8 mouse cellular contexts compared by ENCODE assay signal in the genomic region with DNA sequence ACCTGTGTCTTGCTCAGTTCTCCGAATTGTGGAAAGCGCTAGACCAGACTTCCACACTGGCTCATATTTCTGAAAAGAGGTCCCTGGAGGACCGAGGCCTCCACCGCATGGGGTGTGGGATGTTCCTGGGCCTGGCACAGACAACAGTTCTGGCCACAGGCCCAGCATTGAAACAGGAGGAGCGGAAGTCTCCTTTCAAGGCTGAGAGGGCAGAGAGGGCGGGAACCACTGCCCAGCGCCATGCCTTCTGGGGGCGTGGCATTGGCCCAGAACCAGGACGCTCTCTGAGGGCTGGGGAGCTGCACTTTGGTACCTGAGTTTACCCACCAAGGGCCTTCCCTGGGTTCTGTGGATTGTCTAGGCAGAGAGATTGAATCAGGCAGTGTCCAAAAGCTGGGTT. TPM values are rescaled to one million over a fixed set of nuclear protein-coding genes. Genes with fewer than 3 reads are reported as not detected.
A peak's percentile ranks its signal among the peaks of the same experiment; 100 is the strongest.
DNase-seq lines count a peak whose midpoint lies in the region; ATAC-seq and TF ChIP-seq lines count a peak whose summit lies in the region.

No protein-coding gene starts in this region.

- no peak overlapping the region for H3K9ac ChIP-seq in forebrain, postnatal 0 days

- intact Hi-C loops in gastrocnemius, adult 2 months (cut with DNase I), result loop anchor here (10.0 kb wide), 1 partner anchor 161 kb away; no protein-coding TSS in a partner anchor

- DNase-seq in spleen, adult 18-20 months, result peak; percentile 33 to 61
- DNase-seq in spleen, postnatal 4 days (ENCODE audit: low spot score in 2 of 2), result no peak
- DNase-seq in gastrocnemius, adult 2 months, result peak; percentile 92
- DNase-seq in kidney, adult 8-10 months, result peak; percentile 91 to 93
- peak; percentile 82 to 87 for DNase-seq in lung, postnatal 4 days
- DNase-seq in urinary bladder, postnatal 4 days (ENCODE audit: low spot score in 2 of 2), result peak; percentile 66 to 71
- no peak for DNase-seq in forebrain, postnatal 0 days
- no peak for DNase-seq in thymus, adult 2 months

- no peak overlapping the region for H3K4me2 ChIP-seq in forebrain, postnatal 0 days (ENCODE audit: low read depth)

- no peaks in the 10 kb centered on the region for H3K9me3 ChIP-seq in forebrain, postnatal 0 days (ENCODE audit: low read length)

- no peak for ATAC-seq in forebrain, postnatal 0 days

- no peak for TF ChIP-seq CTCF in gastrocnemius, adult 2 months (IDR thresholded peaks at IDR 0.05)
- no peak for TF ChIP-seq CTCF in forebrain, postnatal 0 days (IDR thresholded peaks at IDR 0.05; ENCODE audit: low read depth)
- no peak for TF ChIP-seq CTCF in thymus, adult 2 months (IDR thresholded peaks at IDR 0.05; ENCODE audit: borderline replicate concordance, control insufficient read depth, extremely low read depth, insufficient read depth, low read length, poor library complexity)

- WGBS in forebrain, postnatal 0 days, result 40% methylated on average over 9 of the region's 9 CpGs
- 77% methylated on average over 9 of the region's 9 CpGs for WGBS in thymus, adult 2 months

- H3K4me3 ChIP-seq in gastrocnemius, adult 2 months, result no peak overlapping the region
- no peak overlapping the region for H3K4me3 ChIP-seq in forebrain, postnatal 0 days (ENCODE audit: low read depth, low read length)
- H3K4me3 ChIP-seq in thymus, adult 2 months (ENCODE audit: control insufficient read depth, insufficient read depth, low read length), result no peak overlapping the region

- peak overlapping the region; percentile 29; the same call in 1 of the 2 replicates for H3K27ac ChIP-seq in gastrocnemius, adult 2 months
- H3K27ac ChIP-seq in forebrain, postnatal 0 days (ENCODE audit: low read depth, low read length), result no peak overlapping the region
- H3K27ac ChIP-seq in thymus, adult 2 months (ENCODE audit: control insufficient read depth, insufficient read depth, low read length), result no peak overlapping the region

- H3K36me3 ChIP-seq in forebrain, postnatal 0 days (ENCODE audit: insufficient read depth), result no peaks in the 10 kb centered on the region
- no peaks in the 10 kb centered on the region for H3K36me3 ChIP-seq in thymus, adult 2 months (ENCODE audit: control insufficient read depth, insufficient read depth, low read length)

- H3K4me1 ChIP-seq in forebrain, postnatal 0 days (ENCODE audit: insufficient read depth), result no peaks in the 10 kb centered on the region
- H3K4me1 ChIP-seq in thymus, adult 2 months (replicated peaks; ENCODE audit: control insufficient read depth, insufficient read depth, low read length), result peaks cover 3% of the 10 kb centered on the region

- H3K27me3 ChIP-seq in forebrain, postnatal 0 days (ENCODE audit: insufficient read depth, low read length), result no peaks in the 10 kb centered on the region
- no peaks in the 10 kb centered on the region; the same call in 1 of the 2 replicates for H3K27me3 ChIP-seq in thymus, adult 2 months (ENCODE audit: control insufficient read depth, insufficient read depth, low read length)

- TF ChIP-seq POLR2A in thymus, adult 2 months (IDR thresholded peaks at IDR 0.05; ENCODE audit: control insufficient read depth, extremely low read depth, insufficient read depth, low read length, poor library complexity), result no peak

RNA-seq across cellular contexts. Expression of a gene that starts 6.3 kb away (rescaled TPM):
- under 1 TPM in 1 of 2 experiments, not detected in 1; 0.08 TPM for total RNA-seq in gastrocnemius, adult 2 months (2021)
- total RNA-seq in forebrain, postnatal 0 days (2014; rRNA removed), result 3.4 and 7.7 TPM in 2 replicates
- polyA plus RNA-seq in forebrain, postnatal 0 days (2015; fragmentation: Nextera tagmentation; extraction: Ambion mirVana), result 0.94 and 1.5 TPM in 2 replicates
- 0.51 and 0.81 TPM in 2 replicates for polyA plus RNA-seq in thymus, adult 2 months (2012; rRNA removed)

RNA-seq across cellular contexts. Expression of a gene that starts 17.2 kb away (rescaled TPM):
- 1 to 10 TPM; 1.4 to 2.2 TPM for total RNA-seq in gastrocnemius, adult 2 months (2021)
- 179 and 192 TPM in 2 replicates for total RNA-seq in forebrain, postnatal 0 days (2014; rRNA removed)
- polyA plus RNA-seq in forebrain, postnatal 0 days (2015; fragmentation: Nextera tagmentation; extraction: Ambion mirVana), result 89.0 and 90.6 TPM in 2 replicates
- 3.7 and 4.4 TPM in 2 replicates for polyA plus RNA-seq in thymus, adult 2 months (2012; rRNA removed)

RNA-seq across cellular contexts. Expression of a gene that starts 21.1 kb away (rescaled TPM):
- total RNA-seq in gastrocnemius, adult 2 months (2021), result 10 to 100 TPM; 81.4 to 83.9 TPM
- 557 and 600 TPM in 2 replicates for total RNA-seq in forebrain, postnatal 0 days (2014; rRNA removed)
- polyA plus RNA-seq in forebrain, postnatal 0 days (2015; fragmentation: Nextera tagmentation; extraction: Ambion mirVana), result 599 and 626 TPM in 2 replicates
- polyA plus RNA-seq in thymus, adult 2 months (2012; rRNA removed), result 372 and 526 TPM in 2 replicates

RNA-seq across cellular contexts. Expression of a gene that starts 25.7 kb away (rescaled TPM):
- total RNA-seq in gastrocnemius, adult 2 months (2021), result 1 to 10 TPM; 2.4 to 3.2 TPM
- total RNA-seq in forebrain, postnatal 0 days (2014; rRNA removed), result 21.6 and 22.3 TPM in 2 replicates
- 16.7 and 17.4 TPM in 2 replicates for polyA plus RNA-seq in forebrain, postnatal 0 days (2015; fragmentation: Nextera tagmentation; extraction: Ambion mirVana)
- polyA plus RNA-seq in thymus, adult 2 months (2012; rRNA removed), result 38.8 and 45.8 TPM in 2 replicates

RNA-seq across cellular contexts. Expression of a gene that starts 31.8 kb away (rescaled TPM):
- total RNA-seq in gastrocnemius, adult 2 months (2021), result 1 to 10 TPM; 5.0 to 7.0 TPM
- 30.6 and 35.0 TPM in 2 replicates for total RNA-seq in forebrain, postnatal 0 days (2014; rRNA removed)
- polyA plus RNA-seq in forebrain, postnatal 0 days (2015; fragmentation: Nextera tagmentation; extraction: Ambion mirVana), result 18.7 and 33.7 TPM in 2 replicates
- 4.7 and 8.2 TPM in 2 replicates for polyA plus RNA-seq in thymus, adult 2 months (2012; rRNA removed)

Comparison
In these comparisons a context has a peak if more than half of its experiments do, and no peak if none do; other contexts are left out.
1. DNase-seq: peak in spleen, adult 18-20 months (2 of 2), gastrocnemius, adult 2 months (single experiment), kidney, adult 8-10 months (2 of 2), lung, postnatal 4 days (2 of 2) and urinary bladder, postnatal 4 days (2 of 2); none in spleen, postnatal 4 days (0 of 2), forebrain, postnatal 0 days (single experiment) and thymus, adult 2 months (single experiment).
2. RNA of a gene that starts 17.2 kb away (total RNA-seq): 179 to 192 TPM in forebrain, postnatal 0 days; 1.4 to 2.2 TPM in gastrocnemius, adult 2 months; every median in the first group is over 10 times any median in the second.